Mouse (Mus musculus): Measurements from ENCODE around the gene Irgm1. TPM values are rescaled to one million over a fixed set of nuclear protein-coding genes. Genes with fewer than 3 reads are reported as not detected.
A peak's percentile ranks its signal among the peaks of the same experiment; 100 is the strongest.
"Not testable (repeated sequence)": the region's sequence is repeated elsewhere in the genome, so short reads cannot be mapped to it uniquely, and the experiment has no call there.

The Irgm1 gene
- polyA plus RNA-seq, 1 experiment: 7.4 TPM

DNA sequence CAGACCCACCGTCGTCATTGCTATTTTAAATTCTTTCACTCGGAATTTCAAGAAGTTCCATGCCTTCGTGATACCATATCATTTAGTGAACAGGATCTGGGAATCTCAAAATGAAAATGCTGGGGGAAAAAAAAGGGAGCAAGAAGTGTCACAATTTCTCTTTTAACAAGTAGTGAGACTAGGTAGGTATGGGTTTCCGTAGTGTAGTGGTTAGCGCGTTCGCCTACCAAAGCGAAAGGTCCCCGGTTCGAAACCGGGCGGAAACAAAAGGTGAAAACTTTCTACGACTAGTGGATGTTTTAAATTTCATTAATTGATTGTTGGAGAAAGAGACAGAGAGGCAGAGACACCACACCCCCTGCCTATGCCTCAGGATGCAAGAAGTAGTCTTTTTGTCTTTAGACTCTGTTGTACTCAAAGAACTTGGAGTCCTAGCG, 47.9 kb downstream of the Irgm1 start:
- WGBS: 2% methylated on average over 15 of the region's 15 CpGs
- Histone ChIP-seq H3K27me3 (ENCODE audit: control insufficient read depth, insufficient read depth, low read length) (no peaks in the 10 kb centered on the region), H3K4me3 (ENCODE audit: low read depth, low read length) (peak overlapping the region; percentile 52), H3K27ac (ENCODE audit: insufficient read depth, low read depth, low read length) (no peak overlapping the region), H3K4me1 (ENCODE audit: control insufficient read depth, insufficient read depth, insufficient read length, low read length) (peaks cover 7% of the 10 kb centered on the region; the same call in 1 of the 2 replicates), H3K36me3 (ENCODE audit: control insufficient read depth, insufficient read depth, low read length) (no peaks in the 10 kb centered on the region)
- TF ChIP-seq CTCF (IDR thresholded peaks at IDR 0.05; ENCODE audit: extremely low read depth, insufficient read length, insufficient replicate concordance, low read depth, low read length): no peak
- no peak for TF ChIP-seq POLR2A (IDR thresholded peaks at IDR 0.05; ENCODE audit: low read depth, low read length)

DNA sequence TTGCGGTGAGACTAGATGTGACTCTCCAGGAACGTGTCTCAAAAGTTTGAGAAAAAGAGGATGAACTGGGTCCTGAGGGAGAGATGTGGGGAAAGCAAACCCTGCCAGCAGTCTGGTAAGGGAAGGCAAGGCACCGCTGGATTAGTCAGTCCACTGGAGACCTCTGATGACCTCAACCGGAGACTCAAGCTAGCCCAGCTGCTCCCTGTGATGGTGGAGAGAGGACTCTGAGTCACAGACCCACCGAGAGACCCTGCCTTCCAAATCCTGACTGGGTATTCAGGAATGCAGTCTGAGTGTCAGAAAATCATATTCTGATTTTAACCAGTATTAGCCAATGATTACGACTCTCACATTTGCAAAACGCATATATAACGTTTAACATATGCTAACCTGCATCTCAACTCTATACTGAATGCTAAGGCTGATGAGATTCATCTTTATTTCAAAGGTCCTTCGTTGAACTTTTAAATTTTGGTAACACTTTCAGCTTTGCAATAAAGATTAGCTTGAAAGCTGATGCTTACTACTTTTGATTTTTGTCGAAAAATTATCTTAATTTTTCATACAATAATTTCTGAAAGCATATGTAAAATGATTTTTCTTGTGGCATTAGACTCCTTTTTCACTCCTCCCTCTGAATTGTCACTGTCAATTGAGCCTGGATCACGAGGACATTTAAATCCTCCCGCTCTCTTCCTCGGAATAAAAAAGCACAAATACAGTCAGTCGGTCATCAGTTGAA, 48.5 kb downstream of the Irgm1 start:
- no peaks in the 10 kb centered on the region for H3K36me3 ChIP-seq (ENCODE audit: control insufficient read depth, insufficient read depth, low read length)
- no peak overlapping the region for H3K27ac ChIP-seq (ENCODE audit: insufficient read depth, low read depth, low read length)
- H3K4me3 ChIP-seq (ENCODE audit: low read depth, low read length): no peak overlapping the region
- H3K27me3 ChIP-seq (ENCODE audit: control insufficient read depth, insufficient read depth, low read length): no peaks in the 10 kb centered on the region
- TF ChIP-seq POLR2A (IDR thresholded peaks at IDR 0.05; ENCODE audit: low read depth, low read length) (no peak), CTCF (IDR thresholded peaks at IDR 0.05; ENCODE audit: extremely low read depth, insufficient read length, insufficient replicate concordance, low read depth, low read length) (no peak)
- peaks cover 7% of the 10 kb centered on the region; the same call in 1 of the 2 replicates for H3K4me1 ChIP-seq (ENCODE audit: control insufficient read depth, insufficient read depth, insufficient read length, low read length)
- 52% methylated on average over 14 of the region's 14 CpGs for WGBS

DNA sequence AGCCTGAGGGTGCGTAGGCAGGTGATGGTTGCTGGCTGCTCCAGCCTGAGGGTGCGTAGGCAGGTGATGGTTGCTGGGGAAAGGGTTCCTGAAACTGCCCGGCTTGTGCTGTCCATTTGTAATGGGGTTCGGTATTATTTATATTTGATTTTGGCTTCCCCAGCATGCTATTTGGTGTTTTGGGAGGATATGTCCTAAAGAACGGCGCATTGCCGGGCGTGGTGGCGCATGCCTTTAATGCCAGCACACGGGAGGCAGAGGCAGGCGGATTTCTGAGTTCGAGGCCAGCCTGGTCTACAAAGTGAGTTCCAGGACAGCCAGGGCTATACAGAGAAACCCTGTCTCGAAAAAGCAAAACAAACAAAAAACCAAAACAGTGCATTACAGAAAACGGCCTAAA, 50.2 kb downstream of the Irgm1 start:
- H3K27ac ChIP-seq (ENCODE audit: insufficient read depth, low read depth, low read length): not testable (repeated sequence)

DNA sequence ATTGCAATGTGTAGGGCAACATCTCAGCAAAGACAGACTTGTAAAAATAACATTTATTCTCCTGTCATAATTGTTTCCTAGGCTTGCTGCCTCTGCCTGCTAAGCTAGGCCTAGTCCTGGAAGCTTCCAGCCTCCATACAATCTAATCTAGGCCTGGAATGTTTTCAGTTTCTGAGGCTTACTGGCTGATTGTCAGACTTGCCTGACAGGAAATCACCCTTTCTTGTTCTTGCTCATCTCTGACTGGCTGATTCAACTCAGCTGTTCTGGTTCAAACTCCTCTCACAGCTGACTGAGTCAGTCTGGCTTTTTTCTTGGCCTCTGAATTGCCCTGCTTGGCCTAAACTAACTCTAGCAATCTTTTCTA, 51.2 kb downstream of the Irgm1 start:
- TF ChIP-seq CTCF (IDR thresholded peaks at IDR 0.05; ENCODE audit: extremely low read depth, insufficient read length, insufficient replicate concordance, low read depth, low read length): no peak
- no peak for TF ChIP-seq POLR2A (IDR thresholded peaks at IDR 0.05; ENCODE audit: low read depth, low read length)
- peaks cover 17% of the 10 kb centered on the region for H3K4me1 ChIP-seq (ENCODE audit: control insufficient read depth, insufficient read depth, insufficient read length, low read length)
- no peak overlapping the region for H3K4me3 ChIP-seq (ENCODE audit: low read depth, low read length)
- H3K27ac ChIP-seq (ENCODE audit: insufficient read depth, low read depth, low read length): no peak overlapping the region
- H3K36me3 ChIP-seq (ENCODE audit: control insufficient read depth, insufficient read depth, low read length): no peaks in the 10 kb centered on the region
- no peaks in the 10 kb centered on the region for H3K27me3 ChIP-seq (ENCODE audit: control insufficient read depth, insufficient read depth, low read length)

More for the DNA sequence above, 50.2 kb downstream of the Irgm1 start:
- H3K4me1 ChIP-seq (ENCODE audit: control insufficient read depth, insufficient read depth, insufficient read length, low read length); H3K27me3 ChIP-seq (ENCODE audit: control insufficient read depth, insufficient read depth, low read length); H3K4me3 ChIP-seq (ENCODE audit: low read depth, low read length); H3K36me3 ChIP-seq (ENCODE audit: control insufficient read depth, insufficient read depth, low read length): not testable (repeated sequence)
- WGBS: 87% methylated on average over 14 of the region's 14 CpGs

DNA sequence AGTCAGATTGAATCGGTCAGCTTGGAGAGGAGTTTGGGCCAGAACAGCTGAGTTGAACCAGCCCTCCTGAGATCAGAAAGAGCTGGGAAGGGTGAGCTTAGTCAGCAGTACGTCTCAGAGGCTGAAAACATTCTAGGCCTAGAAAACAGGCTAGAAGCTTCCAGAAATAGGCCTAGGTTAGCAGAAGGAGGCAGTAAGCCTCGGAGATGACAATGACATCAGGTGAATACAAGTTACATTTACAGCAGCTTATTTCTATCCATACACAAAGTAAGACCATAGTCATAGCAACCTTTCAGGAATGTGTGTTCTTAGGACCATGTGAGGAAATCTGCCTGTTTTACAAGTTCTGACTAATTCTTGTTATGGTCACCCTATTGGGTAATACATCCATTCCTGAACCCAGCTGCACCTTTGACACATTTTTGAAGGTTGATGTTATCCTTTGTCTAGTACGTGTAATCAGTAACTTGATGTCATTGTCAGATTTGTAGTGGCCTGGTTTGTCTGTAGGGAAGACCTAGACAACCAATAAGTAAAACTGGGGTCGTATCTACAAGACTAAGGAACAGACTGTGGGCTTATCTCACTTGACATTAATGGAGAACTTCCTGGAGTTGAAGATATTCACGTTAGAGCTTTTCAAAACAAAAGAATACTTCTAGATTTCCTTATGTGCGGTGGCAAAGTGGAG, 51.7 kb downstream of the Irgm1 start:
- Histone ChIP-seq H3K27me3 (ENCODE audit: control insufficient read depth, insufficient read depth, low read length) (no peaks in the 10 kb centered on the region), H3K36me3 (ENCODE audit: control insufficient read depth, insufficient read depth, low read length) (no peaks in the 10 kb centered on the region), H3K27ac (ENCODE audit: insufficient read depth, low read depth, low read length) (no peak overlapping the region), H3K4me1 (ENCODE audit: control insufficient read depth, insufficient read depth, insufficient read length, low read length) (peaks cover 17% of the 10 kb centered on the region), H3K4me3 (ENCODE audit: low read depth, low read length) (no peak overlapping the region)
- no peak for TF ChIP-seq POLR2A (IDR thresholded peaks at IDR 0.05; ENCODE audit: low read depth, low read length)
- TF ChIP-seq CTCF (IDR thresholded peaks at IDR 0.05; ENCODE audit: extremely low read depth, insufficient read length, insufficient replicate concordance, low read depth, low read length): no peak
- 75% methylated on average over 7 of the region's 7 CpGs for WGBS

DNA sequence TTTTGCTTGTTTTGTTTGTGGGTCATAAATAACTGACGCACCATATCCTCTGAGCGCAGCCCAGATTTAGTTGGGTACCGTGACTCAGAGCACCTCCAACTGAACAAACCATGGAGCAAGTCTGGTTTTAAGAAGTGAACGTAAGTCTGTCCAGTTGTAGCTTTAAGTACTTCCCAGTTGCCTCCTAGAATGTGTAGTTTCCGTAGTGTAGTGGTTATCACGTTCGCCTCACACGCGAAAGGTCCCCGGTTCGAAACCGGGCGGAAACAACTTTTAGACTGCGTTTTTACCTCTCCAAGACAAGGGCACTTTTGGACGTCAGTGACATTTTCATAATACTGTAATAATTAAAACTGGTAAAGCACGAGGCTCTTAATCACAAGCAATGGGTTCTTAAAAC, 53.1 kb downstream of the Irgm1 start:
- H3K36me3 ChIP-seq (ENCODE audit: control insufficient read depth, insufficient read depth, low read length): 0 out of 2 replicates have a peak, but pooled peaks cover under 1% of the 10 kb centered on the region
- under 1% methylated on average over 16 of the region's 16 CpGs for WGBS
- no peak overlapping the region for H3K4me3 ChIP-seq (ENCODE audit: low read depth, low read length)
- peaks cover 14% of the 10 kb centered on the region for H3K4me1 ChIP-seq (ENCODE audit: control insufficient read depth, insufficient read depth, insufficient read length, low read length)
- peak overlapping the region; percentile 6 for H3K27ac ChIP-seq (ENCODE audit: insufficient read depth, low read depth, low read length)
- H3K27me3 ChIP-seq (ENCODE audit: control insufficient read depth, insufficient read depth, low read length): no peaks in the 10 kb centered on the region
- TF ChIP-seq CTCF (IDR thresholded peaks at IDR 0.05; ENCODE audit: extremely low read depth, insufficient read length, insufficient replicate concordance, low read depth, low read length) (no peak), POLR2A (IDR thresholded peaks at IDR 0.05; ENCODE audit: low read depth, low read length) (no peak; the same call in 1 of the 2 replicates)

DNA sequence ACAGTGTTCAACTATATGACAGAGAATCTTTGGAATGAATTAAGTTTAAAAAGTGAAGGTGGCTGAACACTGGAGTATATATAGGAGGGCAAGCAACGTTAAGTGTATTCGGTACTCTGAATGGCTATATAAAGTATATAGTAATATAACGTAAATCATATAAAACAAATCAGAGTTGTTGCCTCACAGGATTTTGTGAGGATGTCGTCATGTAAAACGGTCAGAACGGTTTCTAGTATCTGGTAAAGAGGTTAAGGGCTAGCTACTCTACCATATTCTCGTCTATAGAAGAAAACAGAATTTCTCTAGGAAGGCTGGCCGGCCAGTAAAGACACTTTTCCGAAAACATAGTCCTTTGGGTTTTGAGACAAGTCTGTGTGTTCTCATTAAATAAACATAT, 53.7 kb downstream of the Irgm1 start:
- no peaks in the 10 kb centered on the region for H3K27me3 ChIP-seq (ENCODE audit: control insufficient read depth, insufficient read depth, low read length)
- H3K4me1 ChIP-seq (ENCODE audit: control insufficient read depth, insufficient read depth, insufficient read length, low read length): peaks cover 13% of the 10 kb centered on the region
- no peak for TF ChIP-seq CTCF (IDR thresholded peaks at IDR 0.05; ENCODE audit: extremely low read depth, insufficient read length, insufficient replicate concordance, low read depth, low read length)
- TF ChIP-seq POLR2A (IDR thresholded peaks at IDR 0.05; ENCODE audit: low read depth, low read length): no peak
- 0 out of 2 replicates have a peak, but pooled peaks cover 2% of the 10 kb centered on the region for H3K36me3 ChIP-seq (ENCODE audit: control insufficient read depth, insufficient read depth, low read length)
- WGBS: under 1% methylated on average over 9 of the region's 9 CpGs
- peak overlapping the region; percentile 97 for H3K27ac ChIP-seq (ENCODE audit: insufficient read depth, low read depth, low read length)
- H3K4me3 ChIP-seq (ENCODE audit: low read depth, low read length): peak overlapping the region; percentile 75
